18 mouse cellular contexts compared by ENCODE assay signal in the genomic region with DNA sequence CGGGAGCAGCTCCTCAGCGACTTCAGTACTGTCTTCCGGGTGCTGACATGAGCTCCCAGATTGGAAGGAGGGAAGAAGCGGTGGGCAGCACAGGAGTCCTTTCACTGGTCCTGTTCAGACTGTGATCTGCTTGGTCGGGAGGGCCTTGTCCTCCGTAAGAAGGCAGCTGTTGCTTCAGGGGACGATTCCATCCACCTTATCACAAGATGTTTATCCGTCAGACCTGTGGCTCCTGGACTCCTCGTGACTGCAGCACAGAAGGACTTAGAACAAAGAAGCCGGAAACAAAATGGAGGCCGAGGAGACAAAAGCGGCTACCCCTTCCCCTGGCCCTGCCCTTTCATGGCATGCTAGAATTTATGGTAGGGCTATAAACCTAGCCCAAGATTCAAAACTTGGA. TPM values are rescaled to one million over a fixed set of nuclear protein-coding genes. Genes with fewer than 3 reads are reported as not detected.
"Had no signal": no experiment of that assay in that cellular context is flagged by ENCODE, and none has a peak within 500 bp of the region (broad histone marks: within the 10 kb centered on the region; RNA-seq: fewer than 3 reads in every experiment).

No protein-coding gene starts in this region.

- H3K36me3 ChIP-seq: kidney, embryonic 15.5 days; limb, embryonic 12.5 days; liver, embryonic 13.5 days; lung, embryonic 15.5 days; midbrain, embryonic 12.5 days; neural tube, embryonic 13.5 days; stomach, embryonic 15.5 days had no signal

- H3K4me3 ChIP-seq: kidney, embryonic 15.5 days; left cerebral cortex, adult 2 months; limb, embryonic 12.5 days; liver, embryonic 13.5 days; lung, embryonic 15.5 days; megakaryocyte, embryonic 14.5 days; midbrain, embryonic 12.5 days; myocyte; neural tube, embryonic 13.5 days; stomach, embryonic 15.5 days had no signal

- H3K9me3 ChIP-seq: kidney, embryonic 15.5 days; limb, embryonic 12.5 days; liver, embryonic 13.5 days; lung, embryonic 15.5 days; megakaryocyte, embryonic 14.5 days; midbrain, embryonic 12.5 days; neural tube, embryonic 13.5 days; stomach, embryonic 15.5 days had no signal

- H3K27ac ChIP-seq: kidney, embryonic 15.5 days; left cerebral cortex, adult 2 months; limb, embryonic 12.5 days; liver, embryonic 13.5 days; lung, embryonic 15.5 days; macrophage; midbrain, embryonic 12.5 days; neural tube, embryonic 13.5 days; stomach, embryonic 15.5 days had no signal

- H3K27me3 ChIP-seq: kidney, embryonic 15.5 days; limb, embryonic 12.5 days; lung, embryonic 15.5 days; megakaryocyte, embryonic 14.5 days; midbrain, embryonic 12.5 days; neural tube, embryonic 13.5 days; stomach, embryonic 15.5 days had no signal

- ATAC-seq: liver, postnatal 0 days had no signal

- H3K9ac ChIP-seq: kidney, embryonic 15.5 days; limb, embryonic 12.5 days; liver, embryonic 13.5 days; liver, postnatal 0 days; lung, embryonic 15.5 days; midbrain, embryonic 12.5 days; neural tube, embryonic 13.5 days; stomach, embryonic 15.5 days had no signal

- H3K4me1 ChIP-seq: kidney, embryonic 15.5 days; limb, embryonic 12.5 days; liver, embryonic 13.5 days; lung, embryonic 15.5 days; midbrain, embryonic 12.5 days; neural tube, embryonic 13.5 days; stomach, embryonic 15.5 days had no signal

- DNase-seq: kidney, adult 18-20 months; kidney, postnatal 14 days; liver; liver, embryonic 13.5 days; liver, postnatal 0 days; lung, postnatal 14 days; retina, postnatal 1 day; right cerebral cortex, postnatal 4 days had no signal

- H3K4me2 ChIP-seq: kidney, embryonic 15.5 days; limb, embryonic 12.5 days; liver, embryonic 13.5 days; lung, embryonic 15.5 days; midbrain, embryonic 12.5 days; neural tube, embryonic 13.5 days; stomach, embryonic 15.5 days had no signal

RNA-seq across cellular contexts. Expression of gene Zbed6, which starts 9.5 kb away (rescaled TPM):
- polyA plus RNA-seq: kidney, embryonic 15.5 days; limb, embryonic 12.5 days; liver, embryonic 13.5 days; lung, embryonic 15.5 days; midbrain, embryonic 12.5 days; neural tube, embryonic 13.5 days; stomach, embryonic 15.5 days had no signal

RNA-seq across cellular contexts. Expression of gene Lax1, which starts 19.7 kb away (rescaled TPM):
- polyA plus RNA-seq: macrophage had no signal
